Mouse (Mus musculus): ENCODE measurements around the gene Ccnb2. TPM values are rescaled to one million over a fixed set of nuclear protein-coding genes. Genes with fewer than 3 reads are reported as not detected.

Gene Ccnb2
- total RNA-seq, 2 experiments from 2014 or later, result 4.0 to 5.5 TPM

DNA sequence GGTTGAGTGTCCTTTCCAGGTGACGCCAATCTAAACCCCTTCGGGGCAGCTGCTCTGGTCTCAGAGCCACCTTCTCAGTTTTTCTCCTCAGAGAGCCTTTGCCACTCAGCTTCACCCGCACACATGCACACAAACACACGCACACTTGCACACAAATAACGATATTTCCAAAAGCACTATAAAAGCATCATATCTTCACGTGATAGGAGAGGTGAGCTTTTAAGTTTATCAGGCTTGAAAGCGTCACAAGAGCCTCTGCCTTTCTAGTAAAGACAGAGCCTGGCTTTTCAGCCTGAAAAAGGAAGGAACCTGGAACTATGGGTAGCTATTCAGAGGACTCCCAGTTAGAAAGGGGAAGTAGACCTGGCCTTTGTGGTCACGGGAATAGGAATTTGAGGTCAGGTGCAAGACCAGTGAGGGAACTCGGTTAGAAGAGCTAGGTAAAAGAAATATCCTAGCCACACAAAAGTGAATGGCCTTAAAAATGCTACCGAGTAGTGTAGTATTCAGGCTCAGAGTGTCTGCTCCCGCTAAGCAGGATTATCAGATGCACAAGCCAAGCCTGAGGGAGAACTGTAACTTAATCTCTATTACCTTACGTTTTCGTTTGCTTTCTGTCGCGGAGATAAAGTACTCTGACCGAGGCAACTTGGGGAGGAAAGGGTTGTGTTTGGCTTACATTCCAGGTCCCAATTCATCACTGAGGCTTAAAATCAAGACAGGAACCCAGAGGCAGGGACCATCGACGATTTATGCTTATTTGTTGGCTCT lies 36.2 kb downstream of the Ccnb2 start:
- DNase-seq (ENCODE audit: low spot score in 2 of 2), result no peak

DNA sequence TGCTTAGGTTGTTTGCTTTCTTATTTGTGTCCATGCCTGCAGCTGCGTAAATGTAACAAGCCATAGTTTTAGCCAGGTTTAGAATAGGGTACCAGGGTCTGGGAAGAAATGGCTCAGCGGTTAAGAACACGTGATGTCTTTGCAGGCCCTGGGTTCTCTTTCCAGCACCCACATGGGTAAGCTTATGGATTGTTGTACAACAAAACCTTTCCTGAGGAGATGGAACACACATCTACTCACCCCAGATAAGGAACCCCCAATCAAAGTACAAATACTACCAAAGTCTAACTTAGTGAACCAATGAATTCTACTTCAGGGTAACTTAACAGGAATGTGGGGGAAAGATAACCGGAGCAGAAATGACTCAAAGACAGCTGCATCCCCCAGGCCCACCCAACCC lies 36.9 kb downstream of the Ccnb2 start:
- DNase-seq (ENCODE audit: low spot score in 2 of 2), result no peak

DNA sequence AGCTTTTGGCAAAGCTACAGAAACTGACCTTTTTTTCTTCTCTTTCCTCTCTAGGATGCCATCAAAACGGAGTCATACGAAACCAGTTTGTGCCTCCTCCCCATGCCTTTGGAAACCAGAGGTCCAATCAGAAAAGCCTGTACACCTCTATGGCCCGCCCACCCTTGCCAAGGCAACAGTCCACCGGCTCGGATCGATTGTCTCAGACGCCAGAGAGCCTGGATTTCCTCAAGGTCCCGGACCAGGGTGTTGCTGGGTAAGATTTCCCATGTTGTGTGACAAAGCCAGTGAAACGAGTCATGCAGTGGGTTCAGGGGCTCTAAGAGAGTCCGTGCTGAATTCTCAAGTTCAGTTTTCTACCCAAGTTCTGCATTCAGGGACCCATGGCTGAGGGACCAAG lies 37.6 kb downstream of the Ccnb2 start:
- DNase-seq (ENCODE audit: low spot score in 2 of 2), result no peak

DNA sequence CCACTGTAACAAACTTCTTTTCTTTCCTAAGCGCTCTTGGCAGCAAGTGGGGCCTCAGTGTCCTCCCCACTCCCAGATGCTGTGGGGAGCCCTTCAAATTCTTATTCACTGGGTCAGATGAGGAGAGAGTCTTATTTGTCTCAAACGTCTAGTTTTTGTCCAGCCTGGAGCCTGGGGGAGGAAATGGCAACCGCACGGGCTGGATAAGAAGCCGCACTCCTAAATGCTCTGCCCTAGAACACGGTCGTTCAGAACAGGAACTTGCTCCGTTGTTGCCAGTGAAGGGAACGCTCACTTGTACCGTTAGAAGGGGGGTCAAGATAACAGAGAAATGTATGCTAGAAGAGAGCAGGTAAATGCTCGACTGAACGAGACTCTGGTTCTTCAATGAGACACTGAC lies 39.3 kb downstream of the Ccnb2 start:
- DNase-seq (ENCODE audit: low spot score in 2 of 2), result peak in 1 of 2 experiments; percentile 12

DNA sequence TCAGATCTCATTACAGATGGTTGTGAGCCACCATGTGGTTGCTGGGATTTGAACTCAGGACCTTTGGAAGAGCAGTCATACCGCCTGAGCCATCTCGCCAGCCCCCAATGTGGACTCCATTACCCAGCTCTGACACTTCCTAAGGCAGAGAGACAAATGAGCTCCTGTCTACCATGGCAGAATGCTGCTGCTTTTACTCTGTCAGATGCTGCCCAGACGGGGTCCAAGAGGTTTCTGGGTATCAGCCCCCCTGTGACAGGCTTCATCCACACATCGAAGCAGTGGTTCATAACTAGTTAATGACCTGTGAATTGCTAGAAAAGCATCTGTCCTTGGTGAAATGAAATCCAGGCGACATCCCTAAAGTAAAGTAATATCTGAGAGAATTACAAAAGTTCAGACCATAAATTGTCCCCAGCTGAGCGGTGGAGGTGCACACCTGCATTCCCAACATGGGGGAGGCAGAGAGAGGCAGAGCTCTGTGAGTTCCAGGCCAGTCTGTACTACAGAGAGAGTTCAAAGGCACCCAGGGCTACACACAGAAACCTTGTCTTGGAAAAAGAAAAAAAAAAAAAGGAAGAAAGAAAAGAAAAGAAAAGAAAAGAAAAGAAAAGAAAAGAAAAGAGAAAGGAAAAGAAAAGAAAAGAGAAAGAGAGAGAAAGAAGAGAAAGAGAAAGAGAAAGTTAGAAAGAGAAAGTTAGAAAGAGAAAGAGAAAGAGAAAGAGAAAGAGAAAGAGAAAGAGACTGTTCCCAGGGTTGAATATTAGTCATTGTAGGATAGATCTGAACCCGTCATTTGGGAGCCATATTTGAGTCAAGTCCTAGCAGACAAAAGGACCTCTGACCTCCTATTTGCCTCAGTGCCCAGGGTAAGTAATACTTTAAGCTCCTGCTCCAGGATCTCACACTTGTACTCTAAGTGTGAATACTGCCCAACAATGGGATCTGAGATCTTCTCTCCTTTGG lies 41.6 kb downstream of the Ccnb2 start:
- no peak for DNase-seq (ENCODE audit: low spot score in 2 of 2)

DNA sequence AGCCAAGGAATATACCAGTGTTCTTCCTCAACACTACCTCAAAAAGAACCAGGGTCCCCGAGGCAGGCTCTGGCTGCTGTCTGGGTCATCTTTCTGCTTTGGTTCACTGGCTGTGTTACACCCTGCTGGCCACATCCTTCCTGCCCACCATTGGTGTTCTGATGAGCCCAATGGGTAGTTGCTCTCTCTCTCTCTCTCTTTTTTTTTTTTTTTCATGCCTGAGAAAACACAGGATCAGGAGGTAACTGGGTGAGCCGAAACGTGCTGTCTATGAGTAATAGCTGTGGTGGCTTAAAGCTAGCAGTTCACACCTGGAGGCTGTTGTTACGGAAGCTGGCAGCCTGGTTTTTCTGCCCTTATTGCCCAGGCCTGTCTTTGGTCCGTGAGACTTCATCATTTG lies 49.7 kb downstream of the Ccnb2 start:
- no peak for DNase-seq (ENCODE audit: low spot score in 2 of 2)

DNA sequence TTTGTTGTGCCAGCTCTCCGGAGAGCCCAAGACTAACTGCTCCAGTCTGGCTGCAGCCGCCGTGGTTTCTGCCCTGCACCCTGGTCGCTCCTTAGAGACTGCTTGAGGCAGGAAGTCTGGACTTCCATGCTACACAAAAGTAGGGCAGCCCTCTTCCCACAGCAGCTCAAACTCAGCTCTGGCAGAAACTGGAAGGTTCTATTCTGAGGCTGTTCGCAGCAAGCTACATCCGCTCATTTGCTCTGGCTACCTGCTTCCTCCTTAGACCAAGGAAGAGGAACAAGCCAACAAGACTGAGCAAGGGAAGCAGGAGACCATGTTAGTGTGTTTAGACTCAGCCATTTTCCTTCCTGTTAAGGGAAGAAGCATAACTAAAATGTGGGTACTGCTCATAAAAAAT lies 54.4 kb downstream of the Ccnb2 start:
- DNase-seq (ENCODE audit: low spot score in 2 of 2), result peak in 1 of 2 experiments; percentile 14

DNA sequence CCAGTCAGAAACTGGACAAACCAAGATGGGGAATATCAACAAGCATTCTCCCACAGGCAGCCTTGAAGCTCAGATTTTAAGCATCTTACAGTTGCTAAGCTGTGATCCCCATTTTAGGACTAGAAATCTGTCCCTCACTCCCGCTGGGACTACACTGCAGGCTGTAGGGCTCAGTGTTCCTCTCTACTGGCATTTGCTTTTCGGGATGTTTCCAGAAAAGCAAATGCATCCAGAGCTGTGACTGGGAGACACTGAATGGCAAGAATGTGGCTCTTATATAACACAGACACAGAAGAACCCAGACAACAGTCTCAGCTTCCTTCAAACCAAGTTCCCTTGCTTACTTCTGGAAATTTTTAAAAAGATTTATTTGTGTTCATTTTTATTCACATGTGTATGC lies 55.4 kb downstream of the Ccnb2 start:
- no peak for DNase-seq (ENCODE audit: low spot score in 2 of 2)

DNA sequence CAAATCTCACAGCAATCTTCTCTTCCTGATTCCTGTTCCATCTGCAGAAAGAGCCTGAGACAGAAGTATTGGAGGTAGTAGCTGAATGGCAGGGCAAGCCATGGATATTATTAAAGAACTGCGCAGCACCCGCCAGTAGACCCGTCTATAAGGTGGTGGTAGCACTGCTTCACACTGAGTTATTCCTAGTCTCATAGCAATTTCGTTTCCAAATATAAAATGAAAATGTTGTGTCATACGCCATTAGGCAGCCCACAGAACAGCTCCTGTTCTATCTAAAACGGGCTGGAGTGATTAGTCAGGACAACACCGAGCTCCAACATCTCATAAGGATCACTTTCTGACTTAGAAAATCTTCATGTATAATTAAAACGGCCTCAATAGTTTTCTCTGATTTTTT lies 56.6 kb downstream of the Ccnb2 start:
- no peak for DNase-seq (ENCODE audit: low spot score in 2 of 2)

DNA sequence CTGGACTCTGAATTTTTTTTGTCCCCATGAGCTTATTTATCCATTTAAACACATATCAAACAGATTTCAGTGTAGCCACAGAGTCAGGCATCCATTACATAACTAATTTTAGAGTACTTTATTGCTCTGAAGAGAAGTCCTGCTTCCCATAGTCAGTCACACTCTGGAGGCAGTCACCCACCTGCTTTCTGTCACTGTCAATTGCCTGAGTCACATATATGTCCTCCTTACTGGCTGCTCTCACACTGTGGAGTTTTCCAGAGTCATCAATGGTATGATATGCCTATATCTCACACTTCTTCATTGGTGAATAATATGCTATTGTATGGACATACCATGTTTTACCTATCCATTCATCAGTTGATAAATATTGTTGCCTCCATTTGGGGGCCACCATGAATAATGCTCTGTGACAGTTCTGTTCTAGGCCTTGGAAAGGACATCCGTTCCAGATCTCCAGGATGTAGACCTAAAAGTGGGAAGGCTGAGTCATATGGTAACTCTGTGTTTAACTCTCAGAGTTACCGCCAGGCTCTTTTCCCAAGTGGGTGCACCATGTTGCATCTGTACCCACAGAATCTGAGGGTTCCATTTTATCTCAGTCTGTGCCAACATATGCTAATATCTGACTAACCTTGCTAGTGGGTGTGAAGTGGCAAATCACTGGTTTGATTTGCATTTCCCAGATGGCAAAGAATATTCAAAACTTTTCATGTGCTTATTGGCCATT lies 61.8 kb downstream of the Ccnb2 start:
- no peak for DNase-seq (ENCODE audit: low spot score in 2 of 2)

Small RNA genes lying within 50 kb of the gene (microRNA-seq; reads per million reads assigned to microRNA genes)
- 0.59 to 1.8 reads per million in 2 experiments for gene Mir5626

Other genes starting within 250 kb of the Ccnb2 start
- gene Myo1e, start 214.2 kb downstream of the Ccnb2 start, total RNA-seq (2021), result 1 to 10 TPM; 7.6 to 8.8 TPM
- gene Rnf111, start 82.2 kb upstream of the Ccnb2 start, total RNA-seq (2021), result 10 to 100 TPM; 34.3 to 35.8 TPM
- 10 to 100 TPM; 48.4 to 60.3 TPM for gene Sltm, start 121.2 kb upstream of the Ccnb2 start, total RNA-seq (2021)
- gene Gm10642, start 234.7 kb upstream of the Ccnb2 start, total RNA-seq (2021), result 1 to 10 TPM; 1.3 to 1.7 TPM
- gene Mindy2, start 235.6 kb upstream of the Ccnb2 start, total RNA-seq (2021), result 10 to 100 TPM; 34.5 to 38.3 TPM